Mouse (Mus musculus) frontal cortex, postnatal 36 days (tissue): ENCODE results near the gene Pgd.
"Not testable (repeated sequence)": the region's sequence is repeated elsewhere in the genome, so short reads cannot be mapped to it uniquely, and the experiment has no call there.

Experiments
- DNase-seq, 2 experiments: peaks; one replicate each; pipeline ENCODE4 v3.0.0; 2022; ENCODE audit warnings: low spot score in 2 of 2

Pgd gene

GRCm38 (mm10) chr4:149133395-149133794 is 33.2 kb downstream of the Pgd start:
- DNase-seq: no peak

- no peak for DNase-seq
Observed at GRCm38 (mm10) chr4:149131789-149132565, 34.6 kb downstream of the Pgd start.

- DNase-seq: no peak
Observed at GRCm38 (mm10) chr4:149131021-149131752, 35.4 kb downstream of the Pgd start.

- DNase-seq: peak in 1 of 2 experiments; percentile 25
Observed at GRCm38 (mm10) chr4:149128467-149128866, 38.1 kb downstream of the Pgd start.

- no peak for DNase-seq
Observed at GRCm38 (mm10) chr4:149126663-149127062, 39.9 kb downstream of the Pgd start, which contains the start of gene Cort. Cort (minus strand) TSS chr4:149126763.

- no peak for DNase-seq
Observed at GRCm38 (mm10) chr4:149126115-149126509, 40.5 kb downstream of the Pgd start.

GRCm38 (mm10) chr4:149125341-149126114 is 41.0 kb downstream of the Pgd start:
- DNase-seq: no peak

- no peak for DNase-seq
Observed at GRCm38 (mm10) chr4:149123432-149123831, 43.1 kb downstream of the Pgd start.

- not testable (repeated sequence) for DNase-seq
Observed at GRCm38 (mm10) chr4:149119978-149120562, 46.5 kb downstream of the Pgd start.

- peak; percentile 89 to 95 for DNase-seq
Observed at GRCm38 (mm10) chr4:149103875-149104561, 62.6 kb downstream of the Pgd start, which contains the start of gene Dffa. Dffa (plus strand) TSS chr4:149104146.

- no peak for DNase-seq
Observed at GRCm38 (mm10) chr4:149101456-149101855, 65.1 kb downstream of the Pgd start.

- DNase-seq: not testable (repeated sequence)
Observed at GRCm38 (mm10) chr4:149100449-149100848, 66.1 kb downstream of the Pgd start.
